In the genomic region with DNA sequence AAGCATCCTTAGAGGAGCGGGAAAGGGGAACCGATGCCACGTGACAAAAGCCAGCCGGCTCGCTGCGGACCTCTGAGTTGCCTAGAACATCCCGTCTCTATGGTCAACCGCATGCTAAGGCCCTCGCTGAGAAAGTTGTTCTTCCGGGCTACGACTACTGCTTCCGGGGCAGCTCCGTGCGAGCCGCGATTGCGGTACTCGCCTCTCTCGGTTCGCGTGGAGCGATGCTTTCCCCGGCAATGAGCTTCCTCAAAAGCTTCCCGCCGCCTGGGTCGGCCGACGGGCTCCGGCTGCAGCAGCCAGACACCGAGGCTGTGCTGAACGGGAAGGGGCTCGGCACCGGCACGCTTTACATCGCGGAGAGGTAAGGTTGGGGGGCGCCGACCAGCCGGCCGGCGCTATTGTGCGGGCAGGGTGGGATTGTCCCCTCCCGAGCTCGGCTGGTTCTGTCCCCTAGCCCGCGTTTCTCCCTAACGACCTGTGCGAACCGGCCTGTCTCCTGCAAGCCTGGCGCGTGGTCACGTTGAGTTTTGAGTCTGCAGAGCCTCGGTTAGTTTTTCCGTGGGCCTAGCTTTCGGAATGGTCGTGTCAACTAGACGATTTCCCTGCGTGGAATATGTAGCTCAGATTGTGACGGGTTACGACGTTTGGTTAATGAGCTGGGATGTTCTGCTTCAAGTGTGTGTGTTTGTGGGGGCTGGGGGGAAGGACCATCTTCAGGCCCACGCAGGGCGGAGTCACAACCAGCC, we compare ENCODE assay signal across 8 mouse cellular contexts. TPM values are rescaled to one million over a fixed set of nuclear protein-coding genes. Genes with fewer than 3 reads are reported as not detected.
DNase-seq lines count a peak whose midpoint lies in the region; ATAC-seq and TF ChIP-seq lines count a peak whose summit lies in the region.

A gene (plus strand): TSS at position 129 of the 749 bp plus-strand sequence.

- H3K36me3 ChIP-seq in hindbrain, embryonic 10.5 days = peaks cover 27% of the 10 kb centered on the region
- H3K36me3 ChIP-seq in lung, postnatal 0 days (ENCODE audit: insufficient read depth, low read length) = no peaks in the 10 kb centered on the region

- peak; percentile 98 for ATAC-seq in frontal cortex, adult (ENCODE audit: low TSS enrichment)
- ATAC-seq in lung, postnatal 0 days = peak; percentile 99

- H3K27me3 ChIP-seq in hindbrain, embryonic 10.5 days (ENCODE audit: insufficient read depth, poor library complexity, severe bottlenecking) = no peaks in the 10 kb centered on the region
- H3K27me3 ChIP-seq in lung, postnatal 0 days (replicated peaks; ENCODE audit: insufficient read depth, low read length) = no peaks in the 10 kb centered on the region

- H3K27ac ChIP-seq in hindbrain, embryonic 10.5 days = peak within 1 kb of the TSS; percentile 94
- H3K27ac ChIP-seq in lung, postnatal 0 days (ENCODE audit: low read length) = peak within 1 kb of the TSS; percentile 47

- H3K9me3 ChIP-seq in hindbrain, embryonic 10.5 days = peaks cover 7% of the 10 kb centered on the region; the same call in 1 of the 2 replicates
- no peaks in the 10 kb centered on the region for H3K9me3 ChIP-seq in lung, postnatal 0 days (ENCODE audit: low read length)

- H3K4me2 ChIP-seq in lung, postnatal 0 days (replicated peaks; ENCODE audit: low read depth, low read length) = peak within 1 kb of the TSS; percentile 75

- no peak for TF ChIP-seq CTCF in lung, postnatal 0 days (IDR thresholded peaks at IDR 0.05)

- under 1% methylated on average over 63 of the region's 63 CpGs for WGBS in hindbrain, embryonic 10.5 days
- under 1% methylated on average over 63 of the region's 63 CpGs for WGBS in lung, postnatal 0 days

- H3K4me3 ChIP-seq in hindbrain, embryonic 10.5 days = peak within 1 kb of the TSS; percentile 91
- peak within 1 kb of the TSS; percentile 79 for H3K4me3 ChIP-seq in lung, postnatal 0 days (ENCODE audit: low read depth, low read length)

- peak within 1 kb of the TSS; percentile 75 for H3K9ac ChIP-seq in lung, postnatal 0 days (replicated peaks; ENCODE audit: low read depth)

- peaks cover 18% of the 10 kb centered on the region for H3K4me1 ChIP-seq in hindbrain, embryonic 10.5 days (replicated peaks)
- peaks cover 3% of the 10 kb centered on the region; the same call in 1 of the 2 replicates for H3K4me1 ChIP-seq in lung, postnatal 0 days (ENCODE audit: insufficient read depth, low read depth, low read length)

- TF ChIP-seq EP300 in lung, postnatal 0 days (IDR thresholded peaks at IDR 0.05) = no peak

- peak; percentile 93 for DNase-seq in MEL-GATA-1-ER (ENCODE audit: extremely low read depth, low read depth)
- peak; percentile 91 for DNase-seq in cerebellum, adult 8-10 months
- DNase-seq in hindbrain, embryonic 10.5 days (ENCODE audit: low spot score) = peak; percentile 92
- peak; percentile 94 for DNase-seq in layer of hippocampus, adult 9-11 months
- DNase-seq in lung, postnatal 0 days (ENCODE audit: low spot score) = peak; percentile 94
- peak; percentile 84 for DNase-seq in ovary, postnatal 14 days (ENCODE audit: low spot score)
- peak; percentile 92 for DNase-seq in thymus, postnatal 14 days

RNA-seq across cellular contexts. Expression of the gene that starts here (rescaled TPM):
- polyA plus RNA-seq in hindbrain, embryonic 10.5 days (2016; fragmentation: Nextera tagmentation; extraction: Ambion mirVana) = 251 and 292 TPM in 2 replicates
- polyA plus RNA-seq in lung, postnatal 0 days (2015; fragmentation: Nextera tagmentation; extraction: Ambion mirVana) = 72.0 and 73.3 TPM in 2 replicates

Comparison
In these comparisons a context has a peak if more than half of its experiments do, and no peak if none do; other contexts are left out.
1. Peak in every context shown above with its lines: DNase-seq, ATAC-seq, H3K4me3 ChIP-seq and H3K27ac ChIP-seq.